Mouse (Mus musculus) lung, adult 2 months (tissue): Measurements from ENCODE around the gene Dst.

Source experiments
- CTCF ChIP-seq: fragments of 200-500 bp; IDR thresholded peaks from 2 replicates; pipeline ENCODE4 v1.5.1; 2011; ENCODE audit warnings: mild to moderate bottlenecking, low read length, control low read depth; ENCODE audit not compliant: insufficient read depth
- POLR2A ChIP-seq: fragments of 200-500 bp; IDR thresholded peaks from 2 replicates; pipeline ENCODE4 v1.6.1; 2011; ENCODE audit warnings: low read depth, mild to moderate bottlenecking, control low read depth, low read length, borderline replicate concordance; ENCODE audit errors: extremely low read depth

DNA sequence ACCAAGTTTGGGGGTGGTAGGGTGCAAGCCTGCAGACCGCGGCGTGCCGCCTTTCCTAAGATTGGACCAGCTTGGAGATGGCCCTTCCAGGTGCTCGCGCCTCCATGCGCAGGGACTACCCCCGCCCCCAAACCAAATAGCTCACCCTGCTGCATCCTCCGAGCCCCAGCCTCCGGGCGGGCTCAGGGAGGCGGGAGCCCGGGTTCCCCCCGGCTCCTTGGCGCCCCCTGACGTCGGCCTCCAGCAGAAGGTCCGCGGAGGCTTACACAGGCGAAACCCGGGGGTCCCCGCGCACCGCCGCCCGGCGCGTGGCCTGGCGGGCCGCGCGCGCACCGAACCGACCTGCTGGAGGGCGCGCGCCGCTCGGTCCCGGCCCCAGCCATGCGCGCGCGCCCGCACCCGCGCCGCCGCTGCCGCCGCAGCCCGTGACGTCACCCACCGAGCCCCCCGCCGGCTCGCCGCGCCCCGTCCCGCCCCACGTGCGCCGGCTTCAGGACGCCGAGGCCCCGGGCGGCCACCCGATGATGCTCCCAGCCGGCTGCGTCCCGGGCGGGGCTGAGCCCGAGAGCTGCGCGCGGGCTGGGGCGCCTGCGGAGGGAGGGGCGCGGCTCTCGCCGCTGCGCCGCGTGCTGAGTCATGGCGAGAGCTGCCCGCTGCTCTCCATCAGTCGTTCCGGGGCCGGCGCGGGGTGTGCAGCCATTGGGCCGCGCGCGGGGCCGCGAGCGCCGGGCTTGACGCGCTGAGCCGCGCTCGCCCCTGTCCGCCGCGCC is 419 bp upstream of the Dst start, which contains the start of gene Bend6:
- TF ChIP-seq CTCF, result no peak
- no peak for TF ChIP-seq POLR2A
